Mouse (Mus musculus) liver, embryonic 16.5 days (tissue): ENCODE data around the gene Zfp276. TPM values are rescaled to one million over a fixed set of nuclear protein-coding genes. Genes with fewer than 3 reads are reported as not detected.

ENCODE experiments used
- ATAC-seq: fragments of 200-750 bp; cut with Nextera tagmentation; 2 replicates; pipeline ENCODE4 v1.8.0; 2017; ENCODE audit warnings: low read depth, mild to moderate bottlenecking, moderate number of reproducible peaks, moderate library complexity
- H3K27ac ChIP-seq: fragments of 300-500 bp; sonication (generic); 2 replicates; pipeline ENCODE4 v1.5.1; 2014; ENCODE audit warnings: mild to moderate bottlenecking, low read length
- H3K27me3 ChIP-seq: fragments of 300-500 bp; sonication (generic); 2 replicates; pipeline ENCODE4 v1.6.1; 2014; ENCODE audit warnings: low read depth, low read length, mixed read lengths; ENCODE audit not compliant: control insufficient read depth, insufficient read depth
- H3K36me3 ChIP-seq: fragments of 300-500 bp; sonication (generic); 2 replicates; pipeline ENCODE4 v1.6.1; 2014; ENCODE audit warnings: mild to moderate bottlenecking; ENCODE audit not compliant: control insufficient read depth, insufficient read depth
- H3K4me1 ChIP-seq: fragments of 300-500 bp; sonication (generic); 2 replicates; pipeline ENCODE4 v1.6.1; 2014; ENCODE audit warnings: low read depth, low read length, mixed read lengths; ENCODE audit not compliant: control insufficient read depth
- H3K4me2 ChIP-seq: fragments of 300-500 bp; sonication (generic); 2 replicates; pipeline ENCODE4 v1.6.1; 2014; ENCODE audit warnings: low read depth, low read length, mixed read lengths
- H3K4me3 ChIP-seq: fragments of 300-500 bp; sonication (generic); 2 replicates; pipeline ENCODE4 v1.5.1; 2014; ENCODE audit warnings: low read depth, mild to moderate bottlenecking, low read length
- H3K9ac ChIP-seq: fragments of 300-500 bp; sonication (generic); 2 replicates; pipeline ENCODE4 v1.6.1; 2014; ENCODE audit warnings: low read depth, low read length
- H3K9me3 ChIP-seq: fragments of 300-500 bp; sonication (generic); replicated peaks from 2 replicates; pipeline ENCODE4 v1.6.1; 2016; ENCODE audit warnings: low read length; ENCODE audit not compliant: control insufficient read depth
- WGBS: fragments of 180-500 bp; shearing (Covaris S2); extraction: QIAGEN DNeasy Blood & Tissue Kit; methylation state at CpG from one replicate; pipeline ENCODE4 v1.1.7; 2014; ENCODE audit not compliant: insufficient replicate concordance; 5-methylcytosine and 5-hydroxymethylcytosine counted together
- polyA plus RNA-seq: library from polyadenylated mRNA; unstranded; fragments of >200 nt; fragmentation: Nextera tagmentation; extraction: Ambion mirVana; gene quantifications from 2 replicates; pipeline ENCODE4 v1.2.1, GENCODE M21; 2015

Zfp276 gene
- 7.5 and 7.8 TPM in 2 replicates for polyA plus RNA-seq

DNA sequence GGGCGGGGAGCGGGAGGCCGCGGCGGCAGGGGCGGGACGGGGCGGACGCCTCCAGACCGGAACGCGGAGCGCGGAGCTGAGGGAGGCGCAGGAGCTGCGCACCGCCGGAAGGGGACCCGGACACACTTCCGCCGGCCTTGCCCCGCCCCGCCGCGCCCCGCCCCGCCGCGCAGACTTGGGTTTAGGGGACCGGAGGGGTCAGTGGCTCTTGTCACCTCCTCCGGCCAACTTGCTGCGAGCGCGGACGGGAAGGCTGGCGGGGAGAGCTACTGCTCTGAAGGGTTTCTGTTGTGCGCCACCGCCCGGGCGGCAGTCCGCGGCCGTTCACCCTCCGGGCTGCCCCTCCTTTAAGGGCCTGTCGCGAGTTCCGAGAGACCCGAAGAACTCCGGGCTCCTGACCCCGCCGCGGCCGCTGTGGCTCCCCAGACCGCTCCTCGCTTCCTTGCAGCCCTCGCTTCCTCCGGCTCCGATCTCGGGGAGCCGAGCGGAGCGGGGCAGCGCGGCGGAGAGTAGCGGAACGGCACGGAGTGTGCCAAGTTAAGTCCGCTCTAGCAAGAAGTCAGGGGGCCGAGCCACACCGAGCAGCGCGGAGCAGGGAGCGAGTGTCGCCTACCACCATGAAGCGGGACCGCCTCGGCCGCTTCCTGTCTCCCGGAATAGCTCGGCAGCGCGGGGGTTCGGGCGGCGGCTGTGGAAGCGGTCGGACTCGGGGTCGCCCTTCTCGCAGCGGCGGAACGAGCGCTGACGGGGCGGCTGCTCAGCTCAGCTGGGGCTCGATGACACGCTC is at the start of gene Zfp276, which contains the start of gene Vps9d1:
TSS of gene Zfp276 (plus strand) at position 97 of the 787 bp plus-strand sequence.
TSS of gene Vps9d1 (minus strand) at position 250 of the 787 bp plus-strand sequence.
- Histone ChIP-seq H3K4me3 (peak within 1 kb of the TSS; percentile 99), H3K27me3 (no peaks in the 10 kb centered on the region), H3K4me2 (peak within 1 kb of the TSS; percentile 96), H3K9ac (peak within 1 kb of the TSS; percentile 97), H3K27ac (peak within 1 kb of the TSS; percentile 87), H3K4me1 (peaks cover 25% of the 10 kb centered on the region), H3K36me3 (peaks cover 18% of the 10 kb centered on the region), H3K9me3 (no peaks in the 10 kb centered on the region)
- ATAC-seq, result peak; percentile 96
- WGBS, result under 1% methylated on average over 98 of the region's 99 CpGs

DNA sequence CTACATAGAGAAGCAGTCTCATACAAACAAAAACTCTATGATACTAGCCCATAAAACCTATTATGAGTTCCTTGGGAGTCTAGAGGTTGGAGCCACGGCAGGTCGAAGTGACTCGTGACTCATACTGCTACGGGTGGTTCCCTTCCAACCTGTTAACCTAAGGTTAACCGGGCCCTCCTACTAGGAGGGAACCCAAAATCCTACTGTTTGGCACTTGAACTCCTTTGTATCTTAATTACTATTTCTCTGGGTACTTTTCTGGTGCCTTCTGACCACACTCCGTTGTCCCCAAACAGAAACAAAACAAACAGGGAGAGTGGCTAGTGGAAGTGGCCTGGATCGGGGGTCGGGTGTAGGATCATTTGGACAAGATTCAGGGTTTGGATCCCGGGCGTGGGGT is 42.1 kb upstream of the Zfp276 start:
- WGBS, result 19% methylated on average over 10 of the region's 10 CpGs
- Histone ChIP-seq H3K27me3 (0 out of 2 replicates have a peak, but pooled peaks cover 2% of the 10 kb centered on the region), H3K4me3 (peak overlapping the region; percentile 77), H3K27ac (peak overlapping the region; percentile 51), H3K4me1 (peaks cover 20% of the 10 kb centered on the region), H3K9me3 (no peaks in the 10 kb centered on the region), H3K36me3 (peaks cover 21% of the 10 kb centered on the region), H3K9ac (peak overlapping the region; percentile 87), H3K4me2 (peak overlapping the region; percentile 98)
- ATAC-seq, result no peak

DNA sequence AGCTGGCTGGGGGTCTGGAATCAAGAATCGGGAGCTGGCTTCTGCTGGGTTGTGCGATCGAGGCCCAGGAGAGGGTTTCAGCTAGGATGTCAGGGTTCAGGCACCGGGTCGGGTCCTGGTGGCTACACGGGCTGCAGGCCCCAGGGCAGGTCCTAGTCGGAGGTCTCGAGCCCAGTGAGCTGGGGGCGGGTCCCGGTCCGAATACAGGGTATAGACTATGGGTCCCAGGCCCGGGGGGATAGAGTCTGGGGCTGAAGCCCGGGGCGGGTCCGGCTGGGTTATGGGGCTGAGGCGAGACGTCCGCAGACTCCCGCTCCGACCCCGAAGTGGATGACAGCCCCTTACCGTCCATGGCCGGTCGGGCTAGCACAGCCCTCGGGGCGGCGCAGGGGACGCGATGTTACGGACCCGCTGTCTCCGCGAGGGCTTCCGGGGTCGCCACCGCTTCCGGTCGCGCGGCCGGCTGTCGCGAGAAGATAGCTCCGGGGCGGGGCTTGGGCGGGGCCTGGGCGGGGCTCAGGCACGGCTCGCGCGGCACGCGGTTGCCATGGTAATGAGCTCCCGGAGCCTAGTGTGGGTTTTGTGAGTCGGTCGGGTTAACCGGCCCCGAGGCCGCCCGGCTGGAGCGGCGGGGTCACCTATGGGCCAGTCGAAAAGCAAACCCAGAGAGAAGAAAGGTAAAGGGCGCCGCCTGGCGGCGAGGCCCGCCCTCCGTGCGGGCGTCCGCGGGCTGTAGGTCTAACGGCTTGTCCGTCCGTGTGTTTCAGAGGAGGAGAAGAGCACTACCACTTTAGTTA is 41.5 kb upstream of the Zfp276 start, which contains the start of the genes Chmp1a and Spata33:
TSS of gene Chmp1a (minus strand) at position 443 of the 797 bp plus-strand sequence.
TSS of gene Spata33 (plus strand) at position 512 of the 797 bp plus-strand sequence.
- peak; percentile 93 for ATAC-seq
- Histone ChIP-seq H3K9ac (peak within 1 kb of the TSS; percentile 87), H3K27me3 (peaks cover 5% of the 10 kb centered on the region; the same call in 1 of the 2 replicates), H3K4me1 (peaks cover 20% of the 10 kb centered on the region), H3K4me2 (peak within 1 kb of the TSS; percentile 98), H3K4me3 (peak within 1 kb of the TSS; percentile 77), H3K9me3 (no peaks in the 10 kb centered on the region), H3K27ac (peak within 1 kb of the TSS; percentile 59), H3K36me3 (peaks cover 17% of the 10 kb centered on the region)
- under 1% methylated on average over 76 of the region's 76 CpGs for WGBS

DNA sequence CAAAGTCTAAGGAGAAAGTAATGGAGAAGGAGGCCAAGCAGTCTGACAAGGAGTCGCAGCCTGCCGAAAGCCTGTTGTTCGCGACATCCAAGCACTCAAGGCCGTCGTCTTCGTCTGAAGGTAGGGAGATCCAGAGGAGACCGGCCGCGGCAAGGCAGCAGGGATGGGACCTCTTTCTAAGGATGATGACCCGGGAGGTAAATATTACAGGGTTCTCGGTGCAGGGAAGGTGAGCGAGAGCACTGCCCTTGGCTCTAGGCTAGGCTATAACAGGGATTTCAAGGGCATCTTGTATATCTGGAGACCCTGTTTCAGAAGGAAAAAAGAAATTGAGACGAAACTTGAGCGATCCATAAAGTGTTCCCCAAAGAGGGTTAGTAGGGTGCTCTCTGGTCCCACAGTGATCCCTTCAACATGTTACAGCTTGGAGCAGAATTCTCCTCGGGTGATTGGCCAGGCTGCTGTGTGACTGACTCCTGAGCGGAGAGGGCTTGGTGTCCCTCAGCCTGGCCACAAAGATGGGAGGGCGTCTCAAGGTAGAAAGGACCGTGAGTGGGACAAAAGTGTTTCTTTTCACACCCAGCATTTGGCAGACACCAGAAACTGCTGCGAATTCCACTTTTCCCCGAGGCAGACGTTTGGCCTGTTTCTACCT is 40.8 kb upstream of the Zfp276 start:
- H3K4me1 ChIP-seq, result peaks cover 20% of the 10 kb centered on the region
- ATAC-seq, result peak; percentile 5; the same call in 1 of the 2 replicates
- WGBS, result 23% methylated on average over 22 of the region's 22 CpGs
- peak overlapping the region; percentile 66 for H3K9ac ChIP-seq
- H3K36me3 ChIP-seq, result peaks cover 11% of the 10 kb centered on the region
- H3K4me2 ChIP-seq, result peak overlapping the region; percentile 98
- no peaks in the 10 kb centered on the region for H3K9me3 ChIP-seq
- H3K27ac ChIP-seq, result peak overlapping the region; percentile 59; the same call in 1 of the 2 replicates
- H3K4me3 ChIP-seq, result peak overlapping the region; percentile 77
- H3K27me3 ChIP-seq, result peaks cover 5% of the 10 kb centered on the region; the same call in 1 of the 2 replicates

DNA sequence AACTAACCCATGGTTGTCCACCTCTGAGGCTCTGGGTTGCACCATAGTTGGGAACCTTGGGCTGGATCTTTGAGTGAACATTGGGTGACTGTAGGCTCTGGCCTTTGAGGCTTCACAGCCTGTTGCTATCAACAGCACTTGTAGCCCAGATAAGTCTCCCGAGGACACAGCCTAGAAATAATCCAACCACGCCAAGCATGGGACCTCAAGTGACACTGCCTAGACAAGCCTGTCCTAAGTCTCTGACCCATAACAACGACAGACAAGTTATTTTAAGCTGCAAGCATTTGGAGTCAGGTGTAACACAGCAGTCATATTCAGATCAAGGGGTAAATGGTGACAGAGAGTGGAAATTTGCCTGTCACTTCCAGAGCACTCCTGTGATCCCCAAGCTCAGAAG is 38.6 kb upstream of the Zfp276 start:
- Histone ChIP-seq H3K27ac (no peak overlapping the region), H3K9me3 (no peaks in the 10 kb centered on the region), H3K4me3 (no peak overlapping the region), H3K4me2 (no peak overlapping the region), H3K9ac (no peak overlapping the region), H3K27me3 (peaks cover 5% of the 10 kb centered on the region; the same call in 1 of the 2 replicates), H3K4me1 (peaks cover 20% of the 10 kb centered on the region), H3K36me3 (no peaks in the 10 kb centered on the region)
- 34% methylated on average over 3 of the region's 3 CpGs for WGBS
- no peak for ATAC-seq

DNA sequence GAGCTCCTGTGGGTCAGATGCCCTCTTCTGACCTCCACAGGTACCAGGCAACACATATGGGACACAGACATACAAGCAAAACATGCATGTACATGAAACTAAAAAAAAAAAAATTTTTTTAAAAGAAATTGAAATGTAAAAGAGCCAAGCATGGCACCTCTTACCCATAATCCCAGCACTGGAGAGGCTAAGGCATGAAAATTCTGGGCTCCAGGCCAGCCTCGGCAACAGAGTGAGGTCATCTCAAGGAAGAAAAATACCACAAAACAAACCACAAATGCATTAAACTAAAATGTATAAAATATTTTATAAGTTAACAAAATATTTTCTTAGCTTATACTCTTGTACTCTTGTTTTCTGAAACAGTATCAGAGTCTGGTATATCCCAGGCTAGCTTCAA is 33.1 kb upstream of the Zfp276 start:
- H3K4me2 ChIP-seq, result no peak overlapping the region
- ATAC-seq, result no peak
- peaks cover 3% of the 10 kb centered on the region; the same call in 1 of the 2 replicates for H3K27me3 ChIP-seq
- H3K27ac ChIP-seq, result no peak overlapping the region
- H3K36me3 ChIP-seq, result no peaks in the 10 kb centered on the region
- H3K9me3 ChIP-seq, result no peaks in the 10 kb centered on the region
- no peak overlapping the region for H3K9ac ChIP-seq
- 43% methylated on average over 1 of the region's 1 CpGs for WGBS
- H3K4me3 ChIP-seq, result no peak overlapping the region
- peaks cover 14% of the 10 kb centered on the region for H3K4me1 ChIP-seq

DNA sequence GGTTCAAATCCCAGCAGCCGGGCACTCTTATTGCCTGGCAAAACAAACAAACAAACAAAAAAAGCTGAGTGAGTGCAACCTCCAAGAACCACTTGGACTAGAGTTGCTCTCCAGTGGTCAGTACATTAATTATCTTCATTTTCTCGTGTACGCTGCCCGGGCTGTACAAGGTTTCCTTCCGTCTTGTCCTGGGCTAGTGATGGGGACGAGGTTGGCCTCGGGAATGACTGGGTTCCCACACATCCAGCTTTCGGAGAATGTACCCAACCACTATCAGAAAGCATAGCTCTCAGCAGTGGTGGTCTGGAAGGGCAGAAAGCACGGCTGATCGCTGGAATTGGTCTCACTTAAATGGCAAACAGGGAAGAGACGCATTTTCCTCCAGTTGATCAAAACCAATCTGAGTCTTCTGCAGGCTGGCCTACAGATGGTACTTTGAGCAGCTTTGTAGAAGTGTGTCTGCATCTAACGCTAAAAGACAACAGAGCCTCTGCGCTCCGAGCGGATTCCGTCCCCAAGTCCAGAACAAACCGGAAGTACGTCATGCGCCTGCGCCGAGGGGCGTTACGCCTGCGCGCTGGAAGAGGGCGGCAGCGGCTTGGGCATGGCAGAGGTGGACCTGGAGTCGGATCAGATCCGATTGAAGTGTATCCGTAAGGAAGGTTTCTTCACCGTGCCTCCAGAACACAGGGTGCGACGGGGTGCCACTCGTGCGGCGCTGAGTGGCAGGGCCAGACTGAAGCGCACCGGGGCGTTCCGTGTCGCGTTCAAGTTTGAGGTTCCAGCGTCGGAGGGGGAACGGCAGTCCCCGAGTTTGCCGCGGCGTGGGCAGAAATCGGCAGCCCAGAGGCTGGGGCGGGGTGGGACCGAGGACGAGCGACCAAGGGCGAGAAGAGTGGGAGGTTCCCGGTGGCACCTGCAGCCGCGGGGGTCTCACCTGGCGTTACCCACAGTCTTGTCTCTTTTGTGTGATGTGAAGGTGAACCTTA is 29.4 kb upstream of the Zfp276 start, which contains the start of gene Cdk10:
TSS of gene Cdk10 (plus strand) at position 565 of the 989 bp plus-strand sequence.
- Histone ChIP-seq H3K9me3 (no peaks in the 10 kb centered on the region), H3K4me3 (peak within 1 kb of the TSS; percentile 84), H3K27me3 (no peaks in the 10 kb centered on the region), H3K27ac (peak within 1 kb of the TSS; percentile 71), H3K9ac (peak within 1 kb of the TSS; percentile 69), H3K4me1 (peaks cover 14% of the 10 kb centered on the region), H3K4me2 (peak within 1 kb of the TSS; percentile 99), H3K36me3 (0 out of 2 replicates have a peak, but pooled peaks cover 4% of the 10 kb centered on the region)
- peak; percentile 91 for ATAC-seq
- WGBS, result 2% methylated on average over 59 of the region's 59 CpGs
